Mouse (Mus musculus): Measurements from ENCODE around the gene Cap1. TPM values are rescaled to one million over a fixed set of nuclear protein-coding genes. Genes with fewer than 3 reads are reported as not detected.

The Cap1 gene
- total and polyA plus RNA-seq, 2 experiments from 2014 or later: 20.6 to 59.6 TPM

DNA sequence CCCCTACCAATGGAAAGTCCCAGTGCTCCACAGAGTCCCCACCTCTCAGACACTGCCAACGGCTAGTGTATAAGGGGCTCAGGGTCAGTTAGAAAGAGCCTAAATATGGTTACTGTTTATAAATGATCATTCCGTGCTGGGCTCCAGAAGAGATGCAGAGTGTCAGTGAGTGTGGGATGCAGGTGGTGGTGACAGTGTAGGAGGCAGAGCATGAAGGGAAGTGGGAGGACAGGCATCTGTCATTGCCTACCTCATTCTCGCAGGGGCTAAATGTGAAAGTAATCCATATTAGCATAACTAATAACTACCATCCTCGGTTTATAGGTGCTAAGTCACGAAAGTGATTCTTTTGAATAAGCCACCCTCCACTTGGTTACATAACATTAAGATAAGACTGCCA lies 15.1 kb downstream of the Cap1 start:
- H3K4me2 ChIP-seq (ENCODE audit: low read depth, low read length): no peak overlapping the region
- 82% methylated on average over 5 of the region's 5 CpGs for WGBS
- H3K4me1 ChIP-seq (ENCODE audit: control insufficient read depth, insufficient read depth): 0 out of 2 replicates have a peak, but pooled peaks cover 5% of the 10 kb centered on the region
- TF ChIP-seq CTCF (IDR thresholded peaks at IDR 0.05; ENCODE audit: low read depth) (no peak), EP300 (IDR thresholded peaks at IDR 0.05; ENCODE audit: low read depth) (no peak)
- H3K36me3 ChIP-seq (replicated peaks; ENCODE audit: control insufficient read depth, insufficient read depth, low read length): peaks cover 61% of the 10 kb centered on the region
- DNase-seq (ENCODE audit: low spot score): no peak
- H3K4me3 ChIP-seq (ENCODE audit: low read depth, low read length): no peak overlapping the region
- no peak overlapping the region for H3K9ac ChIP-seq (replicated peaks; ENCODE audit: low read depth, low read length)
- H3K9me3 ChIP-seq (replicated peaks; ENCODE audit: control insufficient read depth, low read length): no peaks in the 10 kb centered on the region
- H3K27me3 ChIP-seq (ENCODE audit: control insufficient read depth, insufficient read depth, low read length): no peaks in the 10 kb centered on the region
- no peak for ATAC-seq (ENCODE audit: insufficient read depth, low read depth)
- no peak overlapping the region for H3K27ac ChIP-seq (ENCODE audit: low read depth)

GRCm38 (mm10) chr4:122870027-122870426 lies 15.8 kb downstream of the Cap1 start:
- H3K36me3 ChIP-seq (replicated peaks; ENCODE audit: control insufficient read depth, insufficient read depth, low read length): peaks cover 68% of the 10 kb centered on the region
- no peak for DNase-seq (ENCODE audit: low spot score)
- TF ChIP-seq EP300 (IDR thresholded peaks at IDR 0.05; ENCODE audit: low read depth): no peak
- TF ChIP-seq CTCF (IDR thresholded peaks at IDR 0.05; ENCODE audit: low read depth): peak; percentile 53

GRCm38 (mm10) chr4:122868041-122868440 lies 17.8 kb downstream of the Cap1 start:
- H3K36me3 ChIP-seq (replicated peaks; ENCODE audit: control insufficient read depth, insufficient read depth, low read length): peaks cover 88% of the 10 kb centered on the region
- no peak overlapping the region for H3K4me3 ChIP-seq (ENCODE audit: low read depth, low read length)
- H3K27me3 ChIP-seq (ENCODE audit: control insufficient read depth, insufficient read depth, low read length): no peaks in the 10 kb centered on the region
- no peaks in the 10 kb centered on the region for H3K9me3 ChIP-seq (replicated peaks; ENCODE audit: control insufficient read depth, low read length)
- H3K4me2 ChIP-seq (ENCODE audit: low read depth, low read length): no peak overlapping the region
- WGBS: 91% methylated on average over 1 of the region's 1 CpGs
- DNase-seq (ENCODE audit: low spot score) (no peak), ATAC-seq (ENCODE audit: insufficient read depth, low read depth) (no peak)
- no peak overlapping the region for H3K27ac ChIP-seq (ENCODE audit: low read depth)
- 0 out of 2 replicates have a peak, but pooled peaks cover 2% of the 10 kb centered on the region for H3K4me1 ChIP-seq (ENCODE audit: control insufficient read depth, insufficient read depth)
- no peak for TF ChIP-seq CTCF (IDR thresholded peaks at IDR 0.05; ENCODE audit: low read depth)
- H3K9ac ChIP-seq (replicated peaks; ENCODE audit: low read depth, low read length): no peak overlapping the region

More at GRCm38 (mm10) chr4:122870027-122870426, 15.8 kb downstream of the Cap1 start:
- Histone ChIP-seq H3K4me3 (ENCODE audit: low read depth, low read length) (no peak overlapping the region), H3K9ac (replicated peaks; ENCODE audit: low read depth, low read length) (no peak overlapping the region), H3K4me2 (ENCODE audit: low read depth, low read length) (no peak overlapping the region), H3K4me1 (ENCODE audit: control insufficient read depth, insufficient read depth) (0 out of 2 replicates have a peak, but pooled peaks cover 5% of the 10 kb centered on the region), H3K27me3 (ENCODE audit: control insufficient read depth, insufficient read depth, low read length) (no peaks in the 10 kb centered on the region), H3K9me3 (replicated peaks; ENCODE audit: control insufficient read depth, low read length) (no peaks in the 10 kb centered on the region), H3K27ac (ENCODE audit: low read depth) (no peak overlapping the region)
- no peak for ATAC-seq (ENCODE audit: insufficient read depth, low read depth)

- WGBS: 86% methylated on average over 4 of the region's 4 CpGs
- Histone ChIP-seq H3K4me3 (ENCODE audit: low read depth, low read length) (no peak overlapping the region), H3K27me3 (ENCODE audit: control insufficient read depth, insufficient read depth, low read length) (no peaks in the 10 kb centered on the region), H3K4me1 (ENCODE audit: control insufficient read depth, insufficient read depth) (no peaks in the 10 kb centered on the region), H3K9me3 (replicated peaks; ENCODE audit: control insufficient read depth, low read length) (no peaks in the 10 kb centered on the region), H3K27ac (ENCODE audit: low read depth) (no peak overlapping the region), H3K36me3 (replicated peaks; ENCODE audit: control insufficient read depth, insufficient read depth, low read length) (peaks cover 89% of the 10 kb centered on the region), H3K9ac (replicated peaks; ENCODE audit: low read depth, low read length) (no peak overlapping the region), H3K4me2 (ENCODE audit: low read depth, low read length) (no peak overlapping the region)
- ATAC-seq (ENCODE audit: insufficient read depth, low read depth) (no peak), DNase-seq (ENCODE audit: low spot score) (no peak)
- TF ChIP-seq EP300 (IDR thresholded peaks at IDR 0.05; ENCODE audit: low read depth) (no peak), CTCF (IDR thresholded peaks at IDR 0.05; ENCODE audit: low read depth) (no peak)
Observed at GRCm38 (mm10) chr4:122861836-122862235, 24.0 kb downstream of the Cap1 start.

- TF ChIP-seq EP300 (IDR thresholded peaks at IDR 0.05; ENCODE audit: low read depth) (no peak), CTCF (IDR thresholded peaks at IDR 0.05; ENCODE audit: low read depth) (no peak; the same call in 1 of the 2 replicates)
- Histone ChIP-seq H3K4me3 (ENCODE audit: low read depth, low read length) (no peak overlapping the region), H3K27me3 (ENCODE audit: control insufficient read depth, insufficient read depth, low read length) (no peaks in the 10 kb centered on the region), H3K9ac (replicated peaks; ENCODE audit: low read depth, low read length) (no peak overlapping the region), H3K9me3 (replicated peaks; ENCODE audit: control insufficient read depth, low read length) (no peaks in the 10 kb centered on the region), H3K4me2 (ENCODE audit: low read depth, low read length) (no peak overlapping the region), H3K4me1 (ENCODE audit: control insufficient read depth, insufficient read depth) (no peaks in the 10 kb centered on the region), H3K27ac (ENCODE audit: low read depth) (no peak overlapping the region), H3K36me3 (replicated peaks; ENCODE audit: control insufficient read depth, insufficient read depth, low read length) (peaks cover 88% of the 10 kb centered on the region)
- ATAC-seq (ENCODE audit: insufficient read depth, low read depth): no peak
- WGBS: 41% methylated on average over 6 of the region's 6 CpGs
- DNase-seq (ENCODE audit: low spot score): no peak
Observed at GRCm38 (mm10) chr4:122859096-122859674, 26.7 kb downstream of the Cap1 start.

- no peaks in the 10 kb centered on the region for H3K27me3 ChIP-seq (ENCODE audit: control insufficient read depth, insufficient read depth, low read length)
- H3K4me2 ChIP-seq (ENCODE audit: low read depth, low read length): no peak overlapping the region
- no peak overlapping the region for H3K27ac ChIP-seq (ENCODE audit: low read depth)
- WGBS: 41% methylated on average over 2 of the region's 2 CpGs
- H3K9me3 ChIP-seq (replicated peaks; ENCODE audit: control insufficient read depth, low read length): no peaks in the 10 kb centered on the region
- no peak overlapping the region for H3K9ac ChIP-seq (replicated peaks; ENCODE audit: low read depth, low read length)
- H3K36me3 ChIP-seq (replicated peaks; ENCODE audit: control insufficient read depth, insufficient read depth, low read length): peaks cover 88% of the 10 kb centered on the region
- H3K4me1 ChIP-seq (ENCODE audit: control insufficient read depth, insufficient read depth): no peaks in the 10 kb centered on the region
- no peak for DNase-seq (ENCODE audit: low spot score)
- no peak overlapping the region for H3K4me3 ChIP-seq (ENCODE audit: low read depth, low read length)
- TF ChIP-seq EP300 (IDR thresholded peaks at IDR 0.05; ENCODE audit: low read depth) (no peak), CTCF (IDR thresholded peaks at IDR 0.05; ENCODE audit: low read depth) (0 out of 2 replicates have a peak, but pooled peaks have one; percentile 16)
- no peak for ATAC-seq (ENCODE audit: insufficient read depth, low read depth)
Observed at GRCm38 (mm10) chr4:122857909-122858308, 27.9 kb downstream of the Cap1 start.

All from heart, postnatal 0 days (tissue).